Mouse (Mus musculus): ENCODE results near the gene Gpr155. TPM values are rescaled to one million over a fixed set of nuclear protein-coding genes. Genes with fewer than 3 reads are reported as not detected.
A peak's percentile ranks its signal among the peaks of the same experiment; 100 is the strongest.

Gene Gpr155
- polyA plus RNA-seq, 1 experiment from 2014 or later: 5.8 TPM

- Histone ChIP-seq H3K4me2 (no peak overlapping the region), H3K27me3 (replicated peaks) (no peaks in the 10 kb centered on the region), H3K9ac (no peak overlapping the region), H3K9me3 (replicated peaks) (no peaks in the 10 kb centered on the region), H3K4me3 (no peak overlapping the region), H3K36me3 (peaks cover 7% of the 10 kb centered on the region; the same call in 1 of the 2 replicates), H3K27ac (ENCODE audit: poor library complexity, severe bottlenecking) (no peak overlapping the region), H3K4me1 (replicated peaks) (no peaks in the 10 kb centered on the region)
- WGBS: 84% methylated on average over 5 of the region's 5 CpGs
- ATAC-seq (ENCODE audit: insufficient number of reproducible peaks, low FRiP score): no peak
Observed at GRCm38 (mm10) chr2:73325871-73326270, 60.5 kb downstream of the Gpr155 start.

GRCm38 (mm10) chr2:73322991-73323390 is 63.4 kb downstream of the Gpr155 start:
- H3K4me1 ChIP-seq (replicated peaks): no peaks in the 10 kb centered on the region
- H3K36me3 ChIP-seq: peaks cover 20% of the 10 kb centered on the region
- H3K9me3 ChIP-seq (replicated peaks): no peaks in the 10 kb centered on the region
- WGBS: 61% methylated on average over 12 of the region's 12 CpGs
- no peak overlapping the region for H3K9ac ChIP-seq
- H3K4me2 ChIP-seq: no peak overlapping the region
- no peaks in the 10 kb centered on the region for H3K27me3 ChIP-seq (replicated peaks)
- no peak overlapping the region for H3K4me3 ChIP-seq
- no peak for ATAC-seq (ENCODE audit: insufficient number of reproducible peaks, low FRiP score)
- H3K27ac ChIP-seq (ENCODE audit: poor library complexity, severe bottlenecking): no peak overlapping the region

GRCm38 (mm10) chr2:73319218-73319617 is 67.2 kb downstream of the Gpr155 start:
- H3K4me2 ChIP-seq: no peak overlapping the region
- ATAC-seq (ENCODE audit: insufficient number of reproducible peaks, low FRiP score): no peak
- no peaks in the 10 kb centered on the region for H3K27me3 ChIP-seq (replicated peaks)
- no peak overlapping the region for H3K4me3 ChIP-seq
- no peaks in the 10 kb centered on the region for H3K9me3 ChIP-seq (replicated peaks)
- no peaks in the 10 kb centered on the region for H3K4me1 ChIP-seq (replicated peaks)
- no peak overlapping the region for H3K9ac ChIP-seq
- 72% methylated on average over 5 of the region's 5 CpGs for WGBS
- H3K27ac ChIP-seq (ENCODE audit: poor library complexity, severe bottlenecking): no peak overlapping the region
- peaks cover 24% of the 10 kb centered on the region for H3K36me3 ChIP-seq

- H3K9me3 ChIP-seq (replicated peaks): no peaks in the 10 kb centered on the region
- no peak overlapping the region for H3K4me3 ChIP-seq
- ATAC-seq (ENCODE audit: insufficient number of reproducible peaks, low FRiP score): no peak
- H3K36me3 ChIP-seq: peaks cover 24% of the 10 kb centered on the region
- 92% methylated on average over 9 of the region's 9 CpGs for WGBS
- H3K9ac ChIP-seq: no peak overlapping the region
- no peaks in the 10 kb centered on the region for H3K27me3 ChIP-seq (replicated peaks)
- H3K4me1 ChIP-seq (replicated peaks): no peaks in the 10 kb centered on the region; the same call in 1 of the 2 replicates
- no peak overlapping the region for H3K4me2 ChIP-seq
- H3K27ac ChIP-seq (ENCODE audit: poor library complexity, severe bottlenecking): no peak overlapping the region
Observed at GRCm38 (mm10) chr2:73317426-73317825, 68.9 kb downstream of the Gpr155 start.

GRCm38 (mm10) chr2:73314311-73314710 is 72.1 kb downstream of the Gpr155 start:
- H3K4me1 ChIP-seq (replicated peaks): peaks cover 4% of the 10 kb centered on the region
- no peak overlapping the region for H3K4me2 ChIP-seq
- no peaks in the 10 kb centered on the region for H3K9me3 ChIP-seq (replicated peaks)
- ATAC-seq (ENCODE audit: insufficient number of reproducible peaks, low FRiP score): no peak
- no peak overlapping the region for H3K27ac ChIP-seq (ENCODE audit: poor library complexity, severe bottlenecking)
- no peak overlapping the region for H3K9ac ChIP-seq
- H3K36me3 ChIP-seq: peaks cover 22% of the 10 kb centered on the region
- no peak overlapping the region for H3K4me3 ChIP-seq
- H3K27me3 ChIP-seq (replicated peaks): no peaks in the 10 kb centered on the region
- 88% methylated on average over 3 of the region's 3 CpGs for WGBS

GRCm38 (mm10) chr2:73313117-73313501 is 73.3 kb downstream of the Gpr155 start:
- peak; percentile 37; the same call in 1 of the 2 replicates for ATAC-seq (ENCODE audit: insufficient number of reproducible peaks, low FRiP score)
- WGBS: 34% methylated on average over 14 of the region's 14 CpGs
- H3K27ac ChIP-seq (ENCODE audit: poor library complexity, severe bottlenecking): peak overlapping the region; percentile 81
- H3K4me3 ChIP-seq: peak overlapping the region; percentile 96
- no peaks in the 10 kb centered on the region for H3K27me3 ChIP-seq (replicated peaks)
- peak overlapping the region; percentile 62 for H3K9ac ChIP-seq
- H3K4me2 ChIP-seq: peak overlapping the region; percentile 94
- H3K4me1 ChIP-seq (replicated peaks): peaks cover 4% of the 10 kb centered on the region
- no peaks in the 10 kb centered on the region for H3K9me3 ChIP-seq (replicated peaks)
- peaks cover 25% of the 10 kb centered on the region for H3K36me3 ChIP-seq

- H3K27ac ChIP-seq (ENCODE audit: poor library complexity, severe bottlenecking): peak within 1 kb of the TSS; percentile 81
- H3K9me3 ChIP-seq (replicated peaks): no peaks in the 10 kb centered on the region
- WGBS: under 1% methylated on average over 64 of the region's 64 CpGs
- H3K4me3 ChIP-seq: peak within 1 kb of the TSS; percentile 96
- peaks cover 4% of the 10 kb centered on the region for H3K4me1 ChIP-seq (replicated peaks)
- H3K27me3 ChIP-seq (replicated peaks): no peaks in the 10 kb centered on the region
- ATAC-seq (ENCODE audit: insufficient number of reproducible peaks, low FRiP score): peak; percentile 93
- H3K9ac ChIP-seq: peak within 1 kb of the TSS; percentile 91
- H3K36me3 ChIP-seq: peaks cover 29% of the 10 kb centered on the region
- peak within 1 kb of the TSS; percentile 94 for H3K4me2 ChIP-seq
Observed at GRCm38 (mm10) chr2:73312152-73313116, 73.9 kb downstream of the Gpr155 start, which contains the start of the genes Scrn3 and Cir1. Gene Scrn3, plus strand, starts transcription at chr2:73312601. Gene Cir1, minus strand, starts transcription at chr2:73312701.

GRCm38 (mm10) chr2:73306006-73306405 is 80.4 kb downstream of the Gpr155 start:
- Histone ChIP-seq H3K4me2 (no peak overlapping the region), H3K9me3 (replicated peaks) (no peaks in the 10 kb centered on the region), H3K36me3 (peaks cover 67% of the 10 kb centered on the region), H3K4me1 (replicated peaks) (no peaks in the 10 kb centered on the region), H3K27ac (ENCODE audit: poor library complexity, severe bottlenecking) (no peak overlapping the region), H3K27me3 (replicated peaks) (no peaks in the 10 kb centered on the region), H3K9ac (no peak overlapping the region), H3K4me3 (no peak overlapping the region)
- ATAC-seq (ENCODE audit: insufficient number of reproducible peaks, low FRiP score): no peak
- 92% methylated on average over 7 of the region's 7 CpGs for WGBS

GRCm38 (mm10) chr2:73304506-73304905 is 81.9 kb downstream of the Gpr155 start:
- H3K36me3 ChIP-seq: peaks cover 63% of the 10 kb centered on the region
- H3K4me2 ChIP-seq: no peak overlapping the region
- H3K27ac ChIP-seq (ENCODE audit: poor library complexity, severe bottlenecking): no peak overlapping the region
- no peak overlapping the region for H3K9ac ChIP-seq
- H3K9me3 ChIP-seq (replicated peaks): no peaks in the 10 kb centered on the region
- H3K4me1 ChIP-seq (replicated peaks): no peaks in the 10 kb centered on the region
- 95% methylated on average over 5 of the region's 5 CpGs for WGBS
- no peak for ATAC-seq (ENCODE audit: insufficient number of reproducible peaks, low FRiP score)
- no peaks in the 10 kb centered on the region for H3K27me3 ChIP-seq (replicated peaks)
- no peak overlapping the region for H3K4me3 ChIP-seq

GRCm38 (mm10) chr2:73302722-73303121 is 83.7 kb downstream of the Gpr155 start:
- no peaks in the 10 kb centered on the region for H3K27me3 ChIP-seq (replicated peaks)
- peaks cover 55% of the 10 kb centered on the region for H3K36me3 ChIP-seq
- no peak overlapping the region for H3K4me3 ChIP-seq
- no peak overlapping the region for H3K27ac ChIP-seq (ENCODE audit: poor library complexity, severe bottlenecking)
- H3K9me3 ChIP-seq (replicated peaks): no peaks in the 10 kb centered on the region
- H3K4me2 ChIP-seq: no peak overlapping the region
- H3K4me1 ChIP-seq (replicated peaks): no peaks in the 10 kb centered on the region
- WGBS: 93% methylated on average over 9 of the region's 9 CpGs
- ATAC-seq (ENCODE audit: insufficient number of reproducible peaks, low FRiP score): no peak
- no peak overlapping the region for H3K9ac ChIP-seq

- Histone ChIP-seq H3K4me1 (replicated peaks) (no peaks in the 10 kb centered on the region), H3K9ac (no peak overlapping the region), H3K27ac (ENCODE audit: poor library complexity, severe bottlenecking) (no peak overlapping the region), H3K4me3 (no peak overlapping the region), H3K4me2 (no peak overlapping the region), H3K36me3 (peaks cover 48% of the 10 kb centered on the region), H3K9me3 (replicated peaks) (no peaks in the 10 kb centered on the region), H3K27me3 (replicated peaks) (no peaks in the 10 kb centered on the region)
- 59% methylated on average over 1 of the region's 1 CpGs for WGBS
- no peak for ATAC-seq (ENCODE audit: insufficient number of reproducible peaks, low FRiP score)
Observed at GRCm38 (mm10) chr2:73301979-73302378, 84.4 kb downstream of the Gpr155 start.

All from heart, embryonic 12.5 days (tissue).